Mouse (Mus musculus): Measurements from ENCODE around the gene Ankrd33. TPM values are rescaled to one million over a fixed set of nuclear protein-coding genes. Genes with fewer than 3 reads are reported as not detected.

The Ankrd33 gene
- polyA plus RNA-seq, 1 experiment from 2014 or later: not detected

GRCm38 (mm10) chr15:101074067-101074466 lies 41.5 kb upstream of the Ankrd33 start:
- H3K27me3 ChIP-seq (ENCODE audit: control insufficient read depth, insufficient read depth, low read length): no peaks in the 10 kb centered on the region
- no peaks in the 10 kb centered on the region for H3K36me3 ChIP-seq (ENCODE audit: control insufficient read depth, insufficient read depth, low read length)
- H3K27ac ChIP-seq (ENCODE audit: low read depth, low read length): no peak overlapping the region

GRCm38 (mm10) chr15:101075150-101075549 lies 40.4 kb upstream of the Ankrd33 start:
- no peaks in the 10 kb centered on the region for H3K27me3 ChIP-seq (ENCODE audit: control insufficient read depth, insufficient read depth, low read length)
- H3K36me3 ChIP-seq (ENCODE audit: control insufficient read depth, insufficient read depth, low read length): no peaks in the 10 kb centered on the region
- ATAC-seq (ENCODE audit: low FRiP score): no peak
- peak overlapping the region; percentile 90 for H3K9ac ChIP-seq (ENCODE audit: low read depth, low read length)
- H3K4me1 ChIP-seq (replicated peaks; ENCODE audit: control insufficient read depth, insufficient read depth, low read length): peaks cover 38% of the 10 kb centered on the region
- no peak overlapping the region; the same call in 1 of the 2 replicates for H3K4me3 ChIP-seq (ENCODE audit: low read depth, low read length)
- 64% methylated on average over 4 of the region's 4 CpGs for WGBS
- no peaks in the 10 kb centered on the region for H3K9me3 ChIP-seq (ENCODE audit: control insufficient read depth, low read length)
- H3K4me2 ChIP-seq (replicated peaks; ENCODE audit: low read depth, low read length): peak overlapping the region; percentile 83
- DNase-seq (ENCODE audit: low spot score): no peak
- 0 out of 2 replicates have a peak overlapping the region, but pooled peaks have one; percentile 99 for H3K27ac ChIP-seq (ENCODE audit: low read depth, low read length)

More at GRCm38 (mm10) chr15:101074067-101074466, 41.5 kb upstream of the Ankrd33 start:
- ATAC-seq (ENCODE audit: low FRiP score) (no peak), DNase-seq (ENCODE audit: low spot score) (no peak)
- Histone ChIP-seq H3K4me1 (replicated peaks; ENCODE audit: control insufficient read depth, insufficient read depth, low read length) (peaks cover 44% of the 10 kb centered on the region), H3K4me2 (replicated peaks; ENCODE audit: low read depth, low read length) (no peak overlapping the region), H3K4me3 (ENCODE audit: low read depth, low read length) (no peak overlapping the region), H3K9me3 (ENCODE audit: control insufficient read depth, low read length) (no peaks in the 10 kb centered on the region), H3K9ac (ENCODE audit: low read depth, low read length) (no peak overlapping the region)
- WGBS: 83% methylated on average over 5 of the region's 5 CpGs

- H3K9ac ChIP-seq (ENCODE audit: low read depth, low read length): peak overlapping the region; percentile 90
- DNase-seq (ENCODE audit: low spot score) (no peak), ATAC-seq (ENCODE audit: low FRiP score) (0 out of 2 replicates have a peak, but pooled peaks have one; percentile 5)
- peak overlapping the region; percentile 90 for H3K4me3 ChIP-seq (ENCODE audit: low read depth, low read length)
- no peaks in the 10 kb centered on the region for H3K27me3 ChIP-seq (ENCODE audit: control insufficient read depth, insufficient read depth, low read length)
- H3K4me1 ChIP-seq (replicated peaks; ENCODE audit: control insufficient read depth, insufficient read depth, low read length): peaks cover 37% of the 10 kb centered on the region
- peak overlapping the region; percentile 99 for H3K27ac ChIP-seq (ENCODE audit: low read depth, low read length)
- H3K36me3 ChIP-seq (ENCODE audit: control insufficient read depth, insufficient read depth, low read length): no peaks in the 10 kb centered on the region
- H3K4me2 ChIP-seq (replicated peaks; ENCODE audit: low read depth, low read length): peak overlapping the region; percentile 83
- no peaks in the 10 kb centered on the region for H3K9me3 ChIP-seq (ENCODE audit: control insufficient read depth, low read length)
- WGBS: 14% methylated on average over 5 of the region's 5 CpGs
Measured at GRCm38 (mm10) chr15:101075656-101076055, 39.9 kb upstream of the Ankrd33 start.

GRCm38 (mm10) chr15:101076071-101077000 lies 39.2 kb upstream of the Ankrd33 start:
- Histone ChIP-seq H3K9ac (ENCODE audit: low read depth, low read length) (peak overlapping the region; percentile 90), H3K9me3 (ENCODE audit: control insufficient read depth, low read length) (no peaks in the 10 kb centered on the region), H3K4me3 (ENCODE audit: low read depth, low read length) (peak overlapping the region; percentile 90), H3K36me3 (ENCODE audit: control insufficient read depth, insufficient read depth, low read length) (no peaks in the 10 kb centered on the region), H3K27ac (ENCODE audit: low read depth, low read length) (peak overlapping the region; percentile 99), H3K4me1 (replicated peaks; ENCODE audit: control insufficient read depth, insufficient read depth, low read length) (peaks cover 36% of the 10 kb centered on the region), H3K4me2 (replicated peaks; ENCODE audit: low read depth, low read length) (peak overlapping the region; percentile 83), H3K27me3 (ENCODE audit: control insufficient read depth, insufficient read depth, low read length) (no peaks in the 10 kb centered on the region)
- 3% methylated on average over 24 of the region's 26 CpGs for WGBS
- ATAC-seq (ENCODE audit: low FRiP score) (peak; percentile 62), DNase-seq (ENCODE audit: low spot score) (peak; percentile 69)

GRCm38 (mm10) chr15:101077001-101077812 lies 38.3 kb upstream of the Ankrd33 start:
- peak overlapping the region; percentile 90 for H3K4me3 ChIP-seq (ENCODE audit: low read depth, low read length)
- no peaks in the 10 kb centered on the region for H3K27me3 ChIP-seq (ENCODE audit: control insufficient read depth, insufficient read depth, low read length)
- peak; percentile 76 for DNase-seq (ENCODE audit: low spot score)
- no peaks in the 10 kb centered on the region for H3K9me3 ChIP-seq (ENCODE audit: control insufficient read depth, low read length)
- peak; percentile 58 for ATAC-seq (ENCODE audit: low FRiP score)
- WGBS: under 1% methylated on average over 34 of the region's 34 CpGs
- H3K27ac ChIP-seq (ENCODE audit: low read depth, low read length): peak overlapping the region; percentile 99
- H3K9ac ChIP-seq (ENCODE audit: low read depth, low read length): peak overlapping the region; percentile 90
- peaks cover 40% of the 10 kb centered on the region for H3K4me1 ChIP-seq (replicated peaks; ENCODE audit: control insufficient read depth, insufficient read depth, low read length)
- H3K4me2 ChIP-seq (replicated peaks; ENCODE audit: low read depth, low read length): peak overlapping the region; percentile 83
- no peaks in the 10 kb centered on the region for H3K36me3 ChIP-seq (ENCODE audit: control insufficient read depth, insufficient read depth, low read length)

GRCm38 (mm10) chr15:101077813-101078730 lies 37.5 kb upstream of the Ankrd33 start, which contains the start of gene Fignl2:
Gene Fignl2, minus strand, starts transcription at chr15:101078567.
- peak within 1 kb of the TSS; percentile 90 for H3K4me3 ChIP-seq (ENCODE audit: low read depth, low read length)
- no peaks in the 10 kb centered on the region for H3K36me3 ChIP-seq (ENCODE audit: control insufficient read depth, insufficient read depth, low read length)
- H3K4me1 ChIP-seq (replicated peaks; ENCODE audit: control insufficient read depth, insufficient read depth, low read length): peaks cover 40% of the 10 kb centered on the region
- DNase-seq (ENCODE audit: low spot score): no peak
- peak within 1 kb of the TSS; percentile 99 for H3K27ac ChIP-seq (ENCODE audit: low read depth, low read length)
- no peaks in the 10 kb centered on the region for H3K9me3 ChIP-seq (ENCODE audit: control insufficient read depth, low read length)
- peak within 1 kb of the TSS; percentile 90 for H3K9ac ChIP-seq (ENCODE audit: low read depth, low read length)
- WGBS: under 1% methylated on average over 44 of the region's 96 CpGs
- ATAC-seq (ENCODE audit: low FRiP score): peak; percentile 34
- H3K4me2 ChIP-seq (replicated peaks; ENCODE audit: low read depth, low read length): peak within 1 kb of the TSS; percentile 83
- H3K27me3 ChIP-seq (ENCODE audit: control insufficient read depth, insufficient read depth, low read length): no peaks in the 10 kb centered on the region

GRCm38 (mm10) chr15:101078731-101079156 lies 36.8 kb upstream of the Ankrd33 start:
- peak; percentile 45 for ATAC-seq (ENCODE audit: low FRiP score)

More at GRCm38 (mm10) chr15:101078731-101079156, 36.8 kb upstream of the Ankrd33 start:
- Histone ChIP-seq H3K4me1 (replicated peaks; ENCODE audit: control insufficient read depth, insufficient read depth, low read length) (peaks cover 40% of the 10 kb centered on the region), H3K27me3 (ENCODE audit: control insufficient read depth, insufficient read depth, low read length) (no peaks in the 10 kb centered on the region), H3K27ac (ENCODE audit: low read depth, low read length) (peak overlapping the region; percentile 99), H3K9ac (ENCODE audit: low read depth, low read length) (peak overlapping the region; percentile 90), H3K36me3 (ENCODE audit: control insufficient read depth, insufficient read depth, low read length) (no peaks in the 10 kb centered on the region), H3K9me3 (ENCODE audit: control insufficient read depth, low read length) (no peaks in the 10 kb centered on the region), H3K4me3 (ENCODE audit: low read depth, low read length) (peak overlapping the region; percentile 90), H3K4me2 (replicated peaks; ENCODE audit: low read depth, low read length) (peak overlapping the region; percentile 83)
- WGBS: under 1% methylated on average over 20 of the region's 30 CpGs
- DNase-seq (ENCODE audit: low spot score): peak; percentile 80

Measured in hindbrain, embryonic 11.5 days (tissue).